Mouse (Mus musculus) heart, embryonic 11.5 days (tissue): Measurements from ENCODE around the gene Kcnh5. TPM values are rescaled to one million over a fixed set of nuclear protein-coding genes. Genes with fewer than 3 reads are reported as not detected.
A peak's percentile ranks its signal among the peaks of the same experiment; 100 is the strongest.

Experiments
- ATAC-seq: fragments of 200-750 bp; cut with Nextera tagmentation; replicated peaks from 2 replicates; pipeline ENCODE4 v1.8.0; 2017; ENCODE audit warnings: moderate library complexity; ENCODE audit not compliant: insufficient number of reproducible peaks, low FRiP score, low TSS enrichment
- H3K27ac ChIP-seq: fragments of 300-500 bp; sonication (generic); 2 replicates; pipeline ENCODE4 v1.5.1; 2014; ENCODE audit warnings: mild to moderate bottlenecking, low read depth, low read length
- H3K27me3 ChIP-seq: fragments of 300-500 bp; sonication (generic); 2 replicates; pipeline ENCODE4 v1.6.1; 2014; ENCODE audit warnings: mild to moderate bottlenecking, low read length, mixed read lengths; ENCODE audit not compliant: control insufficient read depth, insufficient read depth
- H3K36me3 ChIP-seq: fragments of 300-500 bp; sonication (generic); 2 replicates; pipeline ENCODE4 v1.6.1; 2014; ENCODE audit warnings: mild to moderate bottlenecking, low read length, moderate library complexity, mixed read lengths; ENCODE audit not compliant: control insufficient read depth, insufficient read depth
- H3K4me1 ChIP-seq: fragments of 300-500 bp; sonication (generic); 2 replicates; pipeline ENCODE4 v1.6.1; 2014; ENCODE audit warnings: low read length; ENCODE audit not compliant: control insufficient read depth, insufficient read depth
- H3K4me2 ChIP-seq: fragments of 300-500 bp; sonication (generic); 2 replicates; pipeline ENCODE4 v1.6.1; 2014; ENCODE audit warnings: mild to moderate bottlenecking, moderate library complexity
- H3K4me3 ChIP-seq: fragments of 300-500 bp; sonication (generic); 2 replicates; pipeline ENCODE4 v1.5.1; 2014; ENCODE audit warnings: low read depth, low read length
- H3K9ac ChIP-seq: fragments of 300-500 bp; sonication (generic); 2 replicates; pipeline ENCODE4 v1.6.1; 2014; ENCODE audit warnings: mild to moderate bottlenecking, low read depth, low read length, moderate library complexity
- H3K9me3 ChIP-seq: fragments of 300-500 bp; sonication (generic); replicated peaks from 2 replicates; pipeline ENCODE4 v1.6.1; 2016; ENCODE audit warnings: low read length; ENCODE audit not compliant: control insufficient read depth
- WGBS: fragments of 180-500 bp; shearing (Covaris S2); extraction: QIAGEN DNeasy Blood & Tissue Kit; methylation state at CpG from one replicate; pipeline ENCODE4 v1.1.7; 2014; ENCODE audit not compliant: insufficient replicate concordance; 5-methylcytosine and 5-hydroxymethylcytosine counted together
- polyA plus RNA-seq: library from polyadenylated mRNA; unstranded; fragments of >200 nt; fragmentation: Nextera tagmentation; extraction: Ambion mirVana; gene quantifications from 2 replicates; pipeline ENCODE4 v1.2.1, GENCODE M21; 2014

Gene Kcnh5
- polyA plus RNA-seq = 0.06 TPM in 1 of 2 replicates, not detected in the other

- Histone ChIP-seq H3K9me3 (no peaks in the 10 kb centered on the region), H3K9ac (no peak within 1 kb of the TSS), H3K27ac (no peak within 1 kb of the TSS), H3K36me3 (no peaks in the 10 kb centered on the region), H3K27me3 (peaks cover 53% of the 10 kb centered on the region), H3K4me1 (peaks cover 10% of the 10 kb centered on the region), H3K4me3 (peak within 1 kb of the TSS; percentile 42), H3K4me2 (peak within 1 kb of the TSS; percentile 73)
- under 1% methylated on average over 41 of the region's 52 CpGs for WGBS
- peak; percentile 49; the same call in 1 of the 2 replicates for ATAC-seq
These were observed at the start of gene Kcnh5 for GRCm38 (mm10) chr12:75176691-75177645. TSS of gene Kcnh5 (minus strand) at chr12:75177332.

DNA sequence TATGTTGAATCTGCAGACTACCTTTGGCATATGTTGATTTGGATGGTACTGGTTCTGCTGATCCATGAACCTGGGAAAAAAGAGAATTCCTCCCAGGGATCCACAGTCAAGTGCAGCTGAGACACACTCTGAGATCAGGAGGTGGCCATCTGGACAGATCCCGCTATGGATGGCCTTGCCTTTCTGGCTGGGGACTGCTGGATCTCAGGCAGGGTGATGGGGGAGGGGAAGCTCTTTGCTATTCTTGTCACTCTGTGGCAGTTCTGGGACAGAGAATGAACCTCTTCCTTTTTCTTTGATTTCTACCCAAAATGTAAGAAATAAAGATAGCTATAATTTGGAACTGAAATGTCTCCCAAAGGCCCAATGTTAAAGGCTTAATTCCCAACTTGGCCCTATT is 46.8 kb upstream of the Kcnh5 start:
- Histone ChIP-seq H3K36me3 (no peaks in the 10 kb centered on the region), H3K9me3 (no peaks in the 10 kb centered on the region), H3K4me1 (no peaks in the 10 kb centered on the region), H3K27ac (no peak overlapping the region), H3K9ac (no peak overlapping the region), H3K27me3 (no peaks in the 10 kb centered on the region), H3K4me2 (no peak overlapping the region), H3K4me3 (no peak overlapping the region)
- no peak for ATAC-seq
- 56% methylated on average over 1 of the region's 1 CpGs for WGBS

DNA sequence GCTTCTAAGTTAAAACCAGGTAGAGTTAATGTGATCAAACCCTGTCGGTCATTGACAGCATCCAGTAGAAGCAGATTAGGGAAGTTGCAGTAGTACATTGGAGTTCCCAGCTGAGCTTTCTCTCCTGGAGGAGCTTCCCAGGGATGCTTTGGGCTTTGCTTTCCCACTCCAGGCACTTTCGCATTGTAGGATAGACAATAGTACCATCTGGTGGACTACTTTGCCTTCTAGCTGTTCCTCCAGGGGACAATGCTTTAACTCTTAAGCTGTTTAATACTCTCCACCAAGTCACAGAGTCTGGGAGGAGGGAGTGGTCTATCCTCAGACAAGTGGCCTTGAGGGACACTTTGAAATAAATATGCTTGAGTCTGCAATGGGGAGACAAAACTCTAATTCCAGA is 12.3 kb upstream of the Kcnh5 start:
- Histone ChIP-seq H3K4me2 (no peak overlapping the region), H3K4me3 (no peak overlapping the region), H3K4me1 (no peaks in the 10 kb centered on the region), H3K9ac (no peak overlapping the region), H3K9me3 (no peaks in the 10 kb centered on the region), H3K27ac (no peak overlapping the region), H3K27me3 (no peaks in the 10 kb centered on the region), H3K36me3 (no peaks in the 10 kb centered on the region)
- 62% methylated on average over 2 of the region's 2 CpGs for WGBS
- ATAC-seq = no peak

DNA sequence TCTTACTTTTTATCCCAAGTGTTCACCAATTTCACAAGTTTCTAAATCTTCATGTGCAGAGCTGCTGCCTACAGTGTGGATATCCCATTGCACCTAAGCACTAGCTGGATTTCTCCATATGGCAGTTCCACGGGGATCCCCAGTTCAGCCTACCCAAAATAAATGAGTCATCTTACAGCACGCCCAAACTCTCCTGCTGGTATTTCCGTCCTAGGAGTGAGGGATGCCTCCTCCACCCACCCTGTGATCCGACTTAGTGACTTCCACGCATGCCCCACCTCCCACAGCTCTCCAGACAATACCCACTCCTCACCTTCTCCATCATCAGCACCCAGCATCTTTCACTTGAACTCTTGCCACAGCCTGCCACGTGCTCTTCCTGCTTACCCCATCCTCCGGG is 5.5 kb upstream of the Kcnh5 start:
- Histone ChIP-seq H3K4me2 (no peak overlapping the region), H3K27me3 (peaks cover 21% of the 10 kb centered on the region), H3K9me3 (no peaks in the 10 kb centered on the region), H3K4me3 (no peak overlapping the region), H3K27ac (no peak overlapping the region), H3K36me3 (no peaks in the 10 kb centered on the region), H3K4me1 (no peaks in the 10 kb centered on the region), H3K9ac (no peak overlapping the region)
- no peak for ATAC-seq
- WGBS = 59% methylated on average over 7 of the region's 7 CpGs

GRCm38 (mm10) chr12:75179491-75179890 is 2.4 kb upstream of the Kcnh5 start:
- 38% methylated on average over 8 of the region's 8 CpGs for WGBS

GRCm38 (mm10) chr12:75177646-75178030 is 506 bp upstream of the Kcnh5 start:
- WGBS = 5% methylated on average over 13 of the region's 13 CpGs
- Histone ChIP-seq H3K36me3 (no peaks in the 10 kb centered on the region), H3K4me1 (peaks cover 10% of the 10 kb centered on the region), H3K27ac (no peak overlapping the region), H3K4me2 (peak overlapping the region; percentile 73), H3K27me3 (peaks cover 53% of the 10 kb centered on the region), H3K9me3 (no peaks in the 10 kb centered on the region), H3K4me3 (peak overlapping the region; percentile 42), H3K9ac (no peak overlapping the region)
- no peak for ATAC-seq

More at GRCm38 (mm10) chr12:75179491-75179890, 2.4 kb upstream of the Kcnh5 start:
- H3K27me3 ChIP-seq = peaks cover 49% of the 10 kb centered on the region
- ATAC-seq = no peak
- no peak overlapping the region for H3K9ac ChIP-seq
- H3K27ac ChIP-seq = no peak overlapping the region
- H3K4me3 ChIP-seq = no peak overlapping the region
- H3K4me2 ChIP-seq = no peak overlapping the region
- H3K36me3 ChIP-seq = no peaks in the 10 kb centered on the region
- peaks cover 10% of the 10 kb centered on the region for H3K4me1 ChIP-seq
- H3K9me3 ChIP-seq = no peaks in the 10 kb centered on the region

GRCm38 (mm10) chr12:75175931-75176565 is 1.1 kb downstream of the Kcnh5 start:
- 6% methylated on average over 19 of the region's 19 CpGs for WGBS
- ATAC-seq = 0 out of 2 replicates have a peak, but pooled peaks have one; percentile 22
- Histone ChIP-seq H3K4me3 (peak overlapping the region; percentile 42), H3K4me2 (peak overlapping the region; percentile 73), H3K9me3 (no peaks in the 10 kb centered on the region), H3K27me3 (peaks cover 53% of the 10 kb centered on the region), H3K36me3 (no peaks in the 10 kb centered on the region), H3K27ac (no peak overlapping the region), H3K4me1 (peaks cover 10% of the 10 kb centered on the region), H3K9ac (no peak overlapping the region)

DNA sequence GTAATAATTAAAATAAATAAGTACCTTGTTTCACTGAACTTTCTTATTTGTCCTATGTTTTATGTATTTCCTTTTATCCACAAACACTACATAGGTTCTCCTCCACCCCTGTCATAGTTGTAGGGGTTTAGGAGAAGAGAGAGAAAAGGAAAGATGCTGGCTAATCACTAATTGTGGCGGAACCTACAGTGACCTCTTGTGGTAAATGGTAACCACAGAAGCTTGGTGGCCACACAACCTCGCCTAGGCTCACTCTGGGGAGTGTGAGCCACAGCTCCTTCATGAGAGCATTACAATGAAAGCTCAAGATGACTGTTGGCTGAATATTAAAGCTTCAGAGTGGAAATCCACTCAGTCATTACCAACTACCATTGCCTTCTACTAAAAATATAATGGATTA is 6.2 kb downstream of the Kcnh5 start:
- 21% methylated on average over 2 of the region's 2 CpGs for WGBS

More for the DNA sequence above, 6.2 kb downstream of the Kcnh5 start:
- H3K36me3 ChIP-seq = no peaks in the 10 kb centered on the region
- H3K4me2 ChIP-seq = no peak overlapping the region
- no peak overlapping the region for H3K27ac ChIP-seq
- H3K4me3 ChIP-seq = no peak overlapping the region
- H3K4me1 ChIP-seq = peaks cover under 1% of the 10 kb centered on the region; the same call in 1 of the 2 replicates
- no peak overlapping the region for H3K9ac ChIP-seq
- peaks cover 16% of the 10 kb centered on the region for H3K27me3 ChIP-seq
- H3K9me3 ChIP-seq = no peaks in the 10 kb centered on the region
- ATAC-seq = no peak
